Comparison of ENCODE assay signal across 8 mouse cellular contexts in the genomic region with DNA sequence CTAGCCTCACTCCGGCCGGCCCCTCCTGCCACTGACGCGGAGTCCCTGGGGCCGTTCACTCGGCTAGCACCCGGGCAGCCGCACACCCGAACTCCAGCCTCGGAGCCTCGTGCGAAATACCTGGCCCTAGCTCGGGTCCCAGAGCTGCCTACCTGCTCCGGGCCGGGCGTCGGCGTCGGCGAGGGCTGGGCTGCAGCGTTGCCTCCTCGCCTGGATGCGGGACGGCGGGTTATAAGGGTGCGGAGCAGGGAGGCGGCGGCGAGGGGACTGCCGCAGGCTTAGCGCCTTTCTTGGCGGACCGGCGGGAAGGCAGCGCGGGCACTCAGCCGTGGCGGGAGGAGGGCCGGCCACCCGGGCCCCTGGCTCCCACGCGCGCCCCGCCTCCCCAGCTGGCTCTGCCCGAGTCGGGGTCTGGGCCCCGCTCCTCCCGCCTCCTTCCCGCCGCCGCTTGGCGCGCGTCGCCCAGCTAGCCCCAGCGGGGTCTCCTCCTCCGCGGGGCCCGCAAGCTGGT. TPM values are rescaled to one million over a fixed set of nuclear protein-coding genes. Genes with fewer than 3 reads are reported as not detected.
DNase-seq lines count a peak whose midpoint lies in the region; ATAC-seq and TF ChIP-seq lines count a peak whose summit lies in the region.

No protein-coding gene starts in this region.

- peak overlapping the region; percentile 51 for H3K9ac ChIP-seq in embryonic facial prominence, embryonic 11.5 days (replicated peaks; ENCODE audit: low read length)
- peak overlapping the region; percentile 41 for H3K9ac ChIP-seq in kidney, embryonic 15.5 days
- peak overlapping the region; percentile 56 for H3K9ac ChIP-seq in neural tube, embryonic 12.5 days

- peaks cover 10% of the 10 kb centered on the region for H3K4me1 ChIP-seq in embryonic facial prominence, embryonic 11.5 days (ENCODE audit: control insufficient read depth, insufficient read depth, low read length)
- H3K4me1 ChIP-seq in kidney, embryonic 15.5 days = peaks cover 42% of the 10 kb centered on the region
- peaks cover 29% of the 10 kb centered on the region for H3K4me1 ChIP-seq in neural tube, embryonic 12.5 days

- under 1% methylated on average over 50 of the region's 59 CpGs for WGBS in embryonic facial prominence, embryonic 11.5 days
- WGBS in kidney, embryonic 15.5 days = under 1% methylated on average over 54 of the region's 59 CpGs
- WGBS in neural tube, embryonic 12.5 days = under 1% methylated on average over 58 of the region's 59 CpGs

- H3K9me3 ChIP-seq in embryonic facial prominence, embryonic 11.5 days (replicated peaks; ENCODE audit: control insufficient read depth, low read length) = no peaks in the 10 kb centered on the region
- H3K9me3 ChIP-seq in kidney, embryonic 15.5 days (replicated peaks) = no peaks in the 10 kb centered on the region
- no peaks in the 10 kb centered on the region for H3K9me3 ChIP-seq in neural tube, embryonic 12.5 days

- H3ac ChIP-seq in C2C12 (ENCODE audit: control insufficient read depth, insufficient read length, low read depth) = peak overlapping the region; percentile 8

- no peak overlapping the region for H3K4me3 ChIP-seq in C2C12 (ENCODE audit: insufficient read depth, poor library complexity, severe bottlenecking)
- H3K4me3 ChIP-seq in embryonic facial prominence, embryonic 11.5 days (ENCODE audit: low read depth, low read length) = peak overlapping the region; percentile 41
- peak overlapping the region; percentile 74 for H3K4me3 ChIP-seq in kidney, embryonic 15.5 days (replicated peaks)
- H3K4me3 ChIP-seq in neural tube, embryonic 12.5 days = peak overlapping the region; percentile 44

- TF ChIP-seq CTCF in C2C12 (IDR thresholded peaks at IDR 0.05; ENCODE audit: control insufficient read depth, insufficient read depth, insufficient read length) = no peak

- H3K27me3 ChIP-seq in C2C12 (ENCODE audit: control insufficient read depth, insufficient read depth, insufficient read length) = peaks cover 50% of the 10 kb centered on the region
- H3K27me3 ChIP-seq in embryonic facial prominence, embryonic 11.5 days (ENCODE audit: control insufficient read depth, insufficient read depth, low read length) = peaks cover 48% of the 10 kb centered on the region
- peaks cover 71% of the 10 kb centered on the region for H3K27me3 ChIP-seq in kidney, embryonic 15.5 days
- H3K27me3 ChIP-seq in neural tube, embryonic 12.5 days (replicated peaks) = peaks cover 57% of the 10 kb centered on the region

- H3K36me3 ChIP-seq in C2C12 (ENCODE audit: control insufficient read depth, insufficient read depth) = no peaks in the 10 kb centered on the region
- H3K36me3 ChIP-seq in embryonic facial prominence, embryonic 11.5 days (replicated peaks; ENCODE audit: control insufficient read depth, insufficient read depth, low read depth, low read length) = no peaks in the 10 kb centered on the region
- no peaks in the 10 kb centered on the region for H3K36me3 ChIP-seq in kidney, embryonic 15.5 days
- no peaks in the 10 kb centered on the region for H3K36me3 ChIP-seq in neural tube, embryonic 12.5 days

- peaks cover 2% of the 10 kb centered on the region for H3K79me3 ChIP-seq in C2C12 (ENCODE audit: low read depth)

- H3K79me2 ChIP-seq in C2C12 (ENCODE audit: control insufficient read depth, insufficient read depth) = peaks cover 19% of the 10 kb centered on the region

- ATAC-seq in embryonic facial prominence, embryonic 11.5 days (replicated peaks; ENCODE audit: insufficient number of reproducible peaks, low FRiP score, low TSS enrichment, low read depth) = no peak
- peak; percentile 68 for ATAC-seq in kidney, embryonic 15.5 days (replicated peaks; ENCODE audit: low FRiP score)
- 0 out of 2 replicates have a peak, but pooled peaks have one; percentile 4 for ATAC-seq in neural tube, embryonic 12.5 days (ENCODE audit: low FRiP score, low read depth)
- ATAC-seq in megakaryocyte-erythroid progenitor cell, adult 5-6 weeks (replicated peaks; ENCODE audit: low FRiP score, low TSS enrichment, poor library complexity, severe bottlenecking) = no peak

- peak overlapping the region; percentile 79 for H3K4me2 ChIP-seq in embryonic facial prominence, embryonic 11.5 days (ENCODE audit: low read depth, low read length)
- peak overlapping the region; percentile 92 for H3K4me2 ChIP-seq in kidney, embryonic 15.5 days
- H3K4me2 ChIP-seq in neural tube, embryonic 12.5 days (replicated peaks) = peak overlapping the region; percentile 87

- no peak overlapping the region for H3K27ac ChIP-seq in embryonic facial prominence, embryonic 11.5 days (replicated peaks; ENCODE audit: low read depth, low read length)
- H3K27ac ChIP-seq in kidney, embryonic 15.5 days = no peak overlapping the region
- H3K27ac ChIP-seq in neural tube, embryonic 12.5 days = no peak overlapping the region

- DNase-seq in adrenal gland, postnatal 36 days = peak; percentile 16 to 18
- DNase-seq in adrenal gland, adult 2 months = no peak
- peak; percentile 40 for DNase-seq in embryonic facial prominence, embryonic 11.5 days (ENCODE audit: low spot score)
- DNase-seq in right cerebral cortex, adult 18-20 months = no peak

TF ChIP-seq in C2C12, 6 proteins besides CTCF, POLR2A, EP300 and RAD21:
- TF ChIP-seq CEBPB (IDR thresholded peaks at IDR 0.05; ENCODE audit: low read depth) (no peak), MAX (IDR thresholded peaks at IDR 0.05) (no peak), FOSL1 (IDR thresholded peaks at IDR 0.05; ENCODE audit: insufficient read depth, low read length, poor library complexity, severe bottlenecking) (no peak), MYOD1 (IDR thresholded peaks at IDR 0.05; ENCODE audit: control insufficient read depth, insufficient read length, low read depth) (no peak), USF1 (IDR thresholded peaks at IDR 0.05; ENCODE audit: low read depth) (no peak), MYOG (IDR thresholded peaks at IDR 0.05; ENCODE audit: control insufficient read depth, extremely low read depth, insufficient read length) (no peak)

RNA-seq across cellular contexts. Expression of a gene that starts 0.3 kb away (rescaled TPM):
- not detected for total RNA-seq in adrenal gland, postnatal 36 days (2021)
- not detected for total RNA-seq in adrenal gland, adult 2 months (2021)
- polyA plus RNA-seq in adrenal gland, adult 2 months (2012; rRNA removed) = 0.30 TPM in 1 of 2 replicates, not detected in the other
- 0.01 TPM for polyA plus RNA-seq in C2C12 (2012; fragmentation: generic; extraction: Trizol)
- polyA plus RNA-seq in embryonic facial prominence, embryonic 11.5 days (2014; fragmentation: Nextera tagmentation; extraction: Ambion mirVana) = 0.84 and 1.1 TPM in 2 replicates
- polyA plus RNA-seq in kidney, embryonic 15.5 days (2015; fragmentation: Nextera tagmentation; extraction: Ambion mirVana) = 0.23 and 0.31 TPM in 2 replicates
- polyA plus RNA-seq in neural tube, embryonic 12.5 days (2016; fragmentation: Nextera tagmentation; extraction: Ambion mirVana) = 0.15 and 0.50 TPM in 2 replicates
- total RNA-seq in megakaryocyte-erythroid progenitor cell, adult 5-6 weeks (2014; fragmentation: Nextera tagmentation) = not detected in 2 replicates
- total RNA-seq in megakaryocyte-erythroid progenitor cell, adult 5-6 weeks (2017) = not detected in 2 replicates

RNA-seq across cellular contexts. Expression of a gene that starts 2.4 kb away (rescaled TPM):
- 10 to 100 TPM; 20.3 to 22.6 TPM for total RNA-seq in adrenal gland, postnatal 36 days (2021)
- total RNA-seq in adrenal gland, adult 2 months (2021) = 10 to 100 TPM; 16.7 to 20.4 TPM
- polyA plus RNA-seq in adrenal gland, adult 2 months (2012; rRNA removed) = 41.0 and 41.1 TPM in 2 replicates
- 21.7 TPM for polyA plus RNA-seq in C2C12 (2012; fragmentation: generic; extraction: Trizol)
- 47.4 and 50.0 TPM in 2 replicates for polyA plus RNA-seq in embryonic facial prominence, embryonic 11.5 days (2014; fragmentation: Nextera tagmentation; extraction: Ambion mirVana)
- 39.7 and 42.1 TPM in 2 replicates for polyA plus RNA-seq in kidney, embryonic 15.5 days (2015; fragmentation: Nextera tagmentation; extraction: Ambion mirVana)
- polyA plus RNA-seq in neural tube, embryonic 12.5 days (2016; fragmentation: Nextera tagmentation; extraction: Ambion mirVana) = 44.6 and 46.6 TPM in 2 replicates
- 23.3 and 29.7 TPM in 2 replicates for total RNA-seq in megakaryocyte-erythroid progenitor cell, adult 5-6 weeks (2014; fragmentation: Nextera tagmentation)
- total RNA-seq in megakaryocyte-erythroid progenitor cell, adult 5-6 weeks (2017) = 8.9 and 10.9 TPM in 2 replicates

RNA-seq across cellular contexts. Expression of a gene that starts 20.7 kb away (rescaled TPM):
- 100 to 1,000 TPM; 159 to 168 TPM for total RNA-seq in adrenal gland, postnatal 36 days (2021)
- total RNA-seq in adrenal gland, adult 2 months (2021) = 100 to 1,000 TPM; 151 to 180 TPM
- 188 and 210 TPM in 2 replicates for polyA plus RNA-seq in adrenal gland, adult 2 months (2012; rRNA removed)
- 57.3 TPM for polyA plus RNA-seq in C2C12 (2012; fragmentation: generic; extraction: Trizol)
- polyA plus RNA-seq in embryonic facial prominence, embryonic 11.5 days (2014; fragmentation: Nextera tagmentation; extraction: Ambion mirVana) = 117 and 134 TPM in 2 replicates
- polyA plus RNA-seq in kidney, embryonic 15.5 days (2015; fragmentation: Nextera tagmentation; extraction: Ambion mirVana) = 118 TPM in 2 replicates
- polyA plus RNA-seq in neural tube, embryonic 12.5 days (2016; fragmentation: Nextera tagmentation; extraction: Ambion mirVana) = 154 and 158 TPM in 2 replicates
- 67.6 and 82.8 TPM in 2 replicates for total RNA-seq in megakaryocyte-erythroid progenitor cell, adult 5-6 weeks (2014; fragmentation: Nextera tagmentation)
- total RNA-seq in megakaryocyte-erythroid progenitor cell, adult 5-6 weeks (2017) = 39.9 and 49.6 TPM in 2 replicates

RNA-seq across cellular contexts. Expression of a gene that starts 30.8 kb away (rescaled TPM):
- 1 to 10 TPM; 2.9 to 3.4 TPM for total RNA-seq in adrenal gland, postnatal 36 days (2021)
- total RNA-seq in adrenal gland, adult 2 months (2021) = 1 to 10 TPM; 2.3 to 2.6 TPM
- polyA plus RNA-seq in adrenal gland, adult 2 months (2012; rRNA removed) = 4.5 and 5.3 TPM in 2 replicates
- polyA plus RNA-seq in C2C12 (2012; fragmentation: generic; extraction: Trizol) = 0.08 TPM
- 17.6 and 22.9 TPM in 2 replicates for polyA plus RNA-seq in embryonic facial prominence, embryonic 11.5 days (2014; fragmentation: Nextera tagmentation; extraction: Ambion mirVana)
- polyA plus RNA-seq in kidney, embryonic 15.5 days (2015; fragmentation: Nextera tagmentation; extraction: Ambion mirVana) = 10.8 and 14.2 TPM in 2 replicates
- polyA plus RNA-seq in neural tube, embryonic 12.5 days (2016; fragmentation: Nextera tagmentation; extraction: Ambion mirVana) = 17.7 and 18.8 TPM in 2 replicates
- 0.22 and 0.37 TPM in 2 replicates for total RNA-seq in megakaryocyte-erythroid progenitor cell, adult 5-6 weeks (2014; fragmentation: Nextera tagmentation)
- 0.38 TPM in 1 of 2 replicates, not detected in the other for total RNA-seq in megakaryocyte-erythroid progenitor cell, adult 5-6 weeks (2017)

Comparison
In these comparisons a context has a peak if more than half of its experiments do, and no peak if none do; other contexts are left out.
1. DNase-seq: peak in adrenal gland, postnatal 36 days (2 of 2) and embryonic facial prominence, embryonic 11.5 days (single experiment); none in adrenal gland, adult 2 months (single experiment) and right cerebral cortex, adult 18-20 months (single experiment).
2. ATAC-seq: peak in kidney, embryonic 15.5 days (single experiment) and neural tube, embryonic 12.5 days (single experiment); none in embryonic facial prominence, embryonic 11.5 days (single experiment) and megakaryocyte-erythroid progenitor cell, adult 5-6 weeks (single experiment).
3. Peak in every context shown above with its lines, with median percentiles within 50 percentile points of each other: H3K4me2 ChIP-seq and H3K9ac ChIP-seq.